Mouse (Mus musculus) neural tube, embryonic 14.5 days (tissue): ENCODE measurements around the gene Neo1. TPM values are rescaled to one million over a fixed set of nuclear protein-coding genes. Genes with fewer than 3 reads are reported as not detected.

Source experiments
- ATAC-seq: fragments of 200-750 bp; cut with Nextera tagmentation; 2 replicates; pipeline ENCODE4 v1.8.0; 2017; ENCODE audit warnings: low read depth, mild to moderate bottlenecking, moderate TSS enrichment, moderate library complexity
- H3K27ac ChIP-seq: fragments of 300-500 bp; sonication (generic); 2 replicates; pipeline ENCODE4 v1.5.1; 2014; ENCODE audit warnings: low read depth, mild to moderate bottlenecking, control low read depth, low read length, moderate library complexity, mixed read lengths
- H3K27me3 ChIP-seq: fragments of 300-500 bp; sonication (generic); 2 replicates; pipeline ENCODE4 v1.6.1; 2014; ENCODE audit warnings: low read length; ENCODE audit not compliant: control insufficient read depth, insufficient read depth
- H3K36me3 ChIP-seq: fragments of 300-500 bp; sonication (generic); 2 replicates; pipeline ENCODE4 v1.6.1; 2014; ENCODE audit warnings: low read length, mixed read lengths; ENCODE audit not compliant: control insufficient read depth, insufficient read depth
- H3K4me1 ChIP-seq: fragments of 300-500 bp; sonication (generic); 2 replicates; pipeline ENCODE4 v1.6.1; 2014; ENCODE audit warnings: low read length; ENCODE audit not compliant: control insufficient read depth, insufficient read depth
- H3K4me2 ChIP-seq: fragments of 300-500 bp; sonication (generic); 2 replicates; pipeline ENCODE4 v1.6.1; 2014; ENCODE audit warnings: mild to moderate bottlenecking, low read depth, low read length, control low read depth
- H3K4me3 ChIP-seq: fragments of 300-500 bp; sonication (generic); 2 replicates; pipeline ENCODE4 v1.5.1; 2014; ENCODE audit warnings: low read depth, low read length, control low read depth, mixed read lengths
- H3K9ac ChIP-seq: fragments of 300-500 bp; sonication (generic); replicated peaks from 2 replicates; pipeline ENCODE4 v1.6.1; 2014; ENCODE audit warnings: low read depth, mild to moderate bottlenecking, control low read depth, low read length, mixed read lengths
- H3K9me3 ChIP-seq: fragments of 300-500 bp; sonication (generic); 2 replicates; pipeline ENCODE4 v1.6.1; 2016; ENCODE audit warnings: low read length; ENCODE audit not compliant: control insufficient read depth
- WGBS: fragments of 180-500 bp; shearing (Covaris S2); extraction: QIAGEN DNeasy Blood & Tissue Kit; methylation state at CpG from one replicate; pipeline ENCODE4 v1.1.7; 2014; 5-methylcytosine and 5-hydroxymethylcytosine counted together
- polyA plus RNA-seq: library from polyadenylated mRNA; unstranded; fragments of >200 nt; fragmentation: Nextera tagmentation; extraction: Ambion mirVana; gene quantifications from 2 replicates; pipeline ENCODE4 v1.2.1, GENCODE M21; 2014

The Neo1 gene
- polyA plus RNA-seq: 58.5 and 59.7 TPM in 2 replicates

- WGBS: 0% methylated on average over 53 of the region's 86 CpGs
- ATAC-seq: peak; percentile 95
- Histone ChIP-seq H3K4me2 (peak within 1 kb of the TSS; percentile 79), H3K27ac (peak within 1 kb of the TSS; percentile 100), H3K36me3 (no peaks in the 10 kb centered on the region), H3K4me3 (peak within 1 kb of the TSS; percentile 98), H3K27me3 (no peaks in the 10 kb centered on the region), H3K9ac (peak within 1 kb of the TSS; percentile 95), H3K4me1 (peaks cover 17% of the 10 kb centered on the region), H3K9me3 (no peaks in the 10 kb centered on the region)
These were observed at the start of gene Neo1 for GRCm38 (mm10) chr9:59036159-59036731. Neo1 (minus strand) TSS chr9:59036441.

DNA sequence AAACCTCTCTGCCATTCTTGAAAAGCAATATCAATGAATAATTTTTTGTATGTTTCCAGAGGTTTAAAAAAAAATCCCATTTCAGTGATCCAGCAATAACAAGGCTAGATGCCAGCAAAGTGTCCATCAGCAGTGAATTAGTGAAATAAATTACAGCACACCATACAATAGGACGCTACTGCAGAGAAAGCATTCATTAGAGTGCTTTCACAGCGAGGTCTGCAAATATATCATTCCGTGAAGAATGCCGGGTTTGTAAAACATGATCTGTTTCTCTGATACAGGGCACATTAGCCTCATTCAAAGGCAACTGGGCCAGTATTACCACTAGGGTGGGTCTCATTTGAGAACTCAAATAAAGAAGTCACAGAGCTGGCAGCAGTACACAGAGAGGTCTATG is 39.4 kb upstream of the Neo1 start:
- ATAC-seq: no peak
- H3K27ac ChIP-seq: no peak overlapping the region
- H3K4me2 ChIP-seq: no peak overlapping the region
- no peaks in the 10 kb centered on the region for H3K36me3 ChIP-seq
- no peak overlapping the region for H3K9ac ChIP-seq
- no peaks in the 10 kb centered on the region for H3K9me3 ChIP-seq
- H3K27me3 ChIP-seq: no peaks in the 10 kb centered on the region
- WGBS: 8% methylated on average over 4 of the region's 4 CpGs
- no peak overlapping the region for H3K4me3 ChIP-seq
- peaks cover 22% of the 10 kb centered on the region; the same call in 1 of the 2 replicates for H3K4me1 ChIP-seq

DNA sequence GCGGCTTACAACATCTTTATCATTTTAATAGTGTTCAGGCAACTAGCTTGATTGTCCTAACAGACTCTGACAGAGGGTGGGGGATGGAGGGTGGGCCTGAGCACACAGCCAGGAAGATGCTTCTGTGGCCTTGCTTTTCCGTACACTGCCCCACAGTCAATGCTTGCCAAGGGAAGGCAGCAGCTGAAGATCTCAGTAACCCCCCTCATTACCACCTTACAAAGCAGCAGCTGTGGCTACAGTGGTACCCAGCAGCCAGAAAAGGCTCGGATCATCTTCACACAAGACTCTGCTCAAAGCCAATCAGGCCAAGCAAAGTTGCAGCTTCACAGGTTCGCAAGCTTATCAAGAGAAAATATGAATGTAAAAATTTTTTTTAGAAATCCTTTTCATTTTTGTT is 37.6 kb upstream of the Neo1 start:
- Histone ChIP-seq H3K27me3 (no peaks in the 10 kb centered on the region), H3K4me2 (no peak overlapping the region), H3K36me3 (no peaks in the 10 kb centered on the region), H3K9ac (no peak overlapping the region), H3K9me3 (no peaks in the 10 kb centered on the region), H3K4me3 (no peak overlapping the region), H3K27ac (no peak overlapping the region), H3K4me1 (peaks cover 22% of the 10 kb centered on the region; the same call in 1 of the 2 replicates)
- 58% methylated on average over 4 of the region's 4 CpGs for WGBS
- peak; percentile 32; the same call in 1 of the 2 replicates for ATAC-seq

DNA sequence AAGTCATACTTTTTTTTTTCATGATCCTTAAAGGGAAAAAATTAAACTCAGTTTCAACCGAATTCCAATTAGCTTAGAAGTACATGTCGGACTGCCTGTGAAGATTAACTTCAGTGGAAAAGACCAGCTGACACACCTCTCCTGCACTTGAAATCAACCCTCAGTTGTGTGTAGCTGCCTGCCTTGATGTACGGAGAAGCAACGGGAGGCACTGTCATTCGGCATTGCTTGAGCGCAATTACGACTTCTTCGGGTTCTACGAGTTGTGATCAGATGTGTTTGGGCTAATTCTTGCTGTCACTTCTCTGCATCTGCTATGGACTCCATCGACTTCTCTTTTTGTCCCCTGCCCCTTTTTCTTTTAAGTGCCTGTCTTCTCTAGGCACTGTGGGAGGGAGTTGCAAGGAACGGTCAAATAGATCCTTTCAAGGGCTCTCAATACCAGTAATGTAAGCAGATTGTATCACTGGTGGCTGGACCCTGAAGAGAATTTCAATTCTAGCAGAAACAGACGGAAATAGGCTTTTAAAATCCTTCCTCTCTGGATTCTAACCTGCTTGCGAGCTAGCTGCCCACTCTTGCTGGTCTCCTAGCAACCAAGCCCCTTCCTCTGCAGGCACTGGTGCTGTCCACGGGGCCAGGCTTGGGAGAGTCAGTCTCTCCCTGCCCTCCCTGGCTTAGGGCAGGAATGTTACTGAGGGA is 36.0 kb upstream of the Neo1 start:
- Histone ChIP-seq H3K36me3 (no peaks in the 10 kb centered on the region), H3K9ac (no peak overlapping the region), H3K4me2 (peak overlapping the region; percentile 41), H3K9me3 (no peaks in the 10 kb centered on the region), H3K27me3 (no peaks in the 10 kb centered on the region), H3K4me3 (0 out of 2 replicates have a peak overlapping the region, but pooled peaks have one; percentile 2), H3K27ac (peak overlapping the region; percentile 55), H3K4me1 (peaks cover 22% of the 10 kb centered on the region; the same call in 1 of the 2 replicates)
- peak; percentile 87 for ATAC-seq
- WGBS: 13% methylated on average over 14 of the region's 14 CpGs

GRCm38 (mm10) chr9:59071220-59071977 is 35.2 kb upstream of the Neo1 start:
- Histone ChIP-seq H3K36me3 (no peaks in the 10 kb centered on the region), H3K27me3 (no peaks in the 10 kb centered on the region), H3K4me3 (no peak overlapping the region), H3K4me1 (peaks cover 22% of the 10 kb centered on the region; the same call in 1 of the 2 replicates), H3K9ac (no peak overlapping the region), H3K9me3 (no peaks in the 10 kb centered on the region), H3K27ac (no peak overlapping the region; the same call in 1 of the 2 replicates), H3K4me2 (peak overlapping the region; percentile 41; the same call in 1 of the 2 replicates)
- 52% methylated on average over 7 of the region's 7 CpGs for WGBS
- ATAC-seq: no peak; the same call in 1 of the 2 replicates

- ATAC-seq: no peak
- Histone ChIP-seq H3K27me3 (no peaks in the 10 kb centered on the region), H3K4me2 (no peak overlapping the region), H3K4me3 (no peak overlapping the region), H3K4me1 (peaks cover 22% of the 10 kb centered on the region; the same call in 1 of the 2 replicates), H3K27ac (no peak overlapping the region), H3K9me3 (no peaks in the 10 kb centered on the region), H3K9ac (no peak overlapping the region), H3K36me3 (no peaks in the 10 kb centered on the region)
- WGBS: 88% methylated on average over 4 of the region's 4 CpGs
These were observed 34.0 kb upstream of the Neo1 start for GRCm38 (mm10) chr9:59070216-59070615.

- Histone ChIP-seq H3K27me3 (no peaks in the 10 kb centered on the region), H3K36me3 (no peaks in the 10 kb centered on the region), H3K9me3 (no peaks in the 10 kb centered on the region), H3K4me2 (no peak overlapping the region), H3K27ac (no peak overlapping the region), H3K4me3 (no peak overlapping the region), H3K9ac (no peak overlapping the region), H3K4me1 (no peaks in the 10 kb centered on the region)
- no peak for ATAC-seq
- WGBS: 60% methylated on average over 6 of the region's 6 CpGs
These were observed 29.5 kb upstream of the Neo1 start for GRCm38 (mm10) chr9:59065616-59066301.

GRCm38 (mm10) chr9:59062409-59062808 is 26.2 kb upstream of the Neo1 start:
- Histone ChIP-seq H3K9me3 (no peaks in the 10 kb centered on the region), H3K4me2 (no peak overlapping the region), H3K36me3 (no peaks in the 10 kb centered on the region), H3K27me3 (no peaks in the 10 kb centered on the region), H3K4me1 (no peaks in the 10 kb centered on the region), H3K4me3 (no peak overlapping the region), H3K27ac (no peak overlapping the region), H3K9ac (no peak overlapping the region)
- no peak for ATAC-seq
- 91% methylated on average over 4 of the region's 4 CpGs for WGBS
